Mouse (Mus musculus) heart, embryonic 11.5 days (tissue): Measurements from ENCODE around the gene Slc39a11. TPM values are rescaled to one million over a fixed set of nuclear protein-coding genes. Genes with fewer than 3 reads are reported as not detected.

ENCODE experiments used
- ATAC-seq: fragments of 200-750 bp; cut with Nextera tagmentation; replicated peaks from 2 replicates; pipeline ENCODE4 v1.8.0; 2017; ENCODE audit warnings: moderate library complexity; ENCODE audit not compliant: insufficient number of reproducible peaks, low FRiP score, low TSS enrichment
- H3K27ac ChIP-seq: fragments of 300-500 bp; sonication (generic); 2 replicates; pipeline ENCODE4 v1.5.1; 2014; ENCODE audit warnings: mild to moderate bottlenecking, low read depth, low read length
- H3K27me3 ChIP-seq: fragments of 300-500 bp; sonication (generic); 2 replicates; pipeline ENCODE4 v1.6.1; 2014; ENCODE audit warnings: mild to moderate bottlenecking, low read length, mixed read lengths; ENCODE audit not compliant: control insufficient read depth, insufficient read depth
- H3K36me3 ChIP-seq: fragments of 300-500 bp; sonication (generic); 2 replicates; pipeline ENCODE4 v1.6.1; 2014; ENCODE audit warnings: mild to moderate bottlenecking, low read length, moderate library complexity, mixed read lengths; ENCODE audit not compliant: control insufficient read depth, insufficient read depth
- H3K4me1 ChIP-seq: fragments of 300-500 bp; sonication (generic); 2 replicates; pipeline ENCODE4 v1.6.1; 2014; ENCODE audit warnings: low read length; ENCODE audit not compliant: control insufficient read depth, insufficient read depth
- H3K4me2 ChIP-seq: fragments of 300-500 bp; sonication (generic); 2 replicates; pipeline ENCODE4 v1.6.1; 2014; ENCODE audit warnings: mild to moderate bottlenecking, moderate library complexity
- H3K4me3 ChIP-seq: fragments of 300-500 bp; sonication (generic); 2 replicates; pipeline ENCODE4 v1.5.1; 2014; ENCODE audit warnings: low read depth, low read length
- H3K9ac ChIP-seq: fragments of 300-500 bp; sonication (generic); 2 replicates; pipeline ENCODE4 v1.6.1; 2014; ENCODE audit warnings: mild to moderate bottlenecking, low read depth, low read length, moderate library complexity
- H3K9me3 ChIP-seq: fragments of 300-500 bp; sonication (generic); replicated peaks from 2 replicates; pipeline ENCODE4 v1.6.1; 2016; ENCODE audit warnings: low read length; ENCODE audit not compliant: control insufficient read depth
- WGBS: fragments of 180-500 bp; shearing (Covaris S2); extraction: QIAGEN DNeasy Blood & Tissue Kit; methylation state at CpG from one replicate; pipeline ENCODE4 v1.1.7; 2014; ENCODE audit not compliant: insufficient replicate concordance; 5-methylcytosine and 5-hydroxymethylcytosine counted together
- polyA plus RNA-seq: library from polyadenylated mRNA; unstranded; fragments of >200 nt; fragmentation: Nextera tagmentation; extraction: Ambion mirVana; gene quantifications from 2 replicates; pipeline ENCODE4 v1.2.1, GENCODE M21; 2014

The Slc39a11 gene
- polyA plus RNA-seq, 1 experiment from 2014 or later, result 17.1 TPM

GRCm38 (mm10) chr11:113469919-113470785 is 179.7 kb downstream of the Slc39a11 start:
- Histone ChIP-seq H3K27ac (no peak overlapping the region), H3K4me2 (no peak overlapping the region), H3K4me3 (no peak overlapping the region), H3K36me3 (no peaks in the 10 kb centered on the region), H3K9me3 (no peaks in the 10 kb centered on the region), H3K4me1 (no peaks in the 10 kb centered on the region), H3K9ac (no peak overlapping the region), H3K27me3 (no peaks in the 10 kb centered on the region)
- ATAC-seq, result no peak
- WGBS, result 69% methylated on average over 17 of the region's 17 CpGs

- WGBS, result 70% methylated on average over 10 of the region's 10 CpGs
- Histone ChIP-seq H3K27ac (no peak overlapping the region), H3K4me3 (no peak overlapping the region), H3K9ac (no peak overlapping the region), H3K36me3 (no peaks in the 10 kb centered on the region), H3K27me3 (no peaks in the 10 kb centered on the region), H3K9me3 (no peaks in the 10 kb centered on the region), H3K4me2 (no peak overlapping the region), H3K4me1 (no peaks in the 10 kb centered on the region)
- ATAC-seq, result no peak
Observed at GRCm38 (mm10) chr11:113468016-113468415, 181.9 kb downstream of the Slc39a11 start.

GRCm38 (mm10) chr11:113467313-113467811 is 182.5 kb downstream of the Slc39a11 start:
- no peaks in the 10 kb centered on the region for H3K36me3 ChIP-seq
- H3K4me2 ChIP-seq, result no peak overlapping the region
- no peak overlapping the region for H3K27ac ChIP-seq
- no peak overlapping the region for H3K4me3 ChIP-seq
- H3K9ac ChIP-seq, result no peak overlapping the region
- H3K27me3 ChIP-seq, result no peaks in the 10 kb centered on the region
- H3K9me3 ChIP-seq, result no peaks in the 10 kb centered on the region
- 84% methylated on average over 12 of the region's 12 CpGs for WGBS
- H3K4me1 ChIP-seq, result no peaks in the 10 kb centered on the region
- ATAC-seq, result no peak

GRCm38 (mm10) chr11:113460118-113460517 is 189.8 kb downstream of the Slc39a11 start:
- Histone ChIP-seq H3K27me3 (no peaks in the 10 kb centered on the region), H3K9me3 (0 out of 2 replicates have a peak, but pooled peaks cover 4% of the 10 kb centered on the region), H3K4me3 (no peak overlapping the region), H3K4me2 (no peak overlapping the region), H3K27ac (no peak overlapping the region), H3K4me1 (no peaks in the 10 kb centered on the region), H3K9ac (no peak overlapping the region), H3K36me3 (no peaks in the 10 kb centered on the region)
- WGBS, result 82% methylated on average over 2 of the region's 2 CpGs
- ATAC-seq, result no peak

GRCm38 (mm10) chr11:113458582-113459210 is 191.2 kb downstream of the Slc39a11 start:
- H3K9me3 ChIP-seq, result 0 out of 2 replicates have a peak, but pooled peaks cover 4% of the 10 kb centered on the region
- H3K27ac ChIP-seq, result no peak overlapping the region
- H3K4me2 ChIP-seq, result no peak overlapping the region
- H3K4me1 ChIP-seq, result no peaks in the 10 kb centered on the region
- no peak for ATAC-seq
- no peak overlapping the region for H3K4me3 ChIP-seq
- no peaks in the 10 kb centered on the region for H3K36me3 ChIP-seq
- H3K27me3 ChIP-seq, result no peaks in the 10 kb centered on the region
- whole genome bisulfite sequencing, result 52% methylated on average over 15 of the region's 15 CpGs
- no peak overlapping the region for H3K9ac ChIP-seq

GRCm38 (mm10) chr11:113452861-113453568 is 196.9 kb downstream of the Slc39a11 start:
- no peaks in the 10 kb centered on the region for H3K36me3 ChIP-seq
- 0 out of 2 replicates have a peak, but pooled peaks cover 4% of the 10 kb centered on the region for H3K9me3 ChIP-seq
- 49% methylated on average over 16 of the region's 16 CpGs for WGBS
- peaks cover 3% of the 10 kb centered on the region; the same call in 1 of the 2 replicates for H3K4me1 ChIP-seq
- H3K27me3 ChIP-seq, result no peaks in the 10 kb centered on the region
- H3K27ac ChIP-seq, result no peak overlapping the region
- no peak overlapping the region for H3K4me2 ChIP-seq
- no peak overlapping the region for H3K9ac ChIP-seq
- ATAC-seq, result no peak
- no peak overlapping the region for H3K4me3 ChIP-seq

- no peak overlapping the region for H3K27ac ChIP-seq
- 62% methylated on average over 10 of the region's 10 CpGs for WGBS
- ATAC-seq, result no peak
- H3K27me3 ChIP-seq, result no peaks in the 10 kb centered on the region
- H3K4me1 ChIP-seq, result peaks cover 3% of the 10 kb centered on the region; the same call in 1 of the 2 replicates
- 0 out of 2 replicates have a peak, but pooled peaks cover 4% of the 10 kb centered on the region for H3K9me3 ChIP-seq
- no peak overlapping the region for H3K4me3 ChIP-seq
- no peak overlapping the region for H3K4me2 ChIP-seq
- H3K36me3 ChIP-seq, result no peaks in the 10 kb centered on the region
- no peak overlapping the region for H3K9ac ChIP-seq
Observed at GRCm38 (mm10) chr11:113451301-113451700, 198.6 kb downstream of the Slc39a11 start.

- no peak for ATAC-seq
- Histone ChIP-seq H3K9ac (no peak overlapping the region), H3K4me3 (no peak overlapping the region), H3K4me2 (no peak overlapping the region), H3K27me3 (no peaks in the 10 kb centered on the region), H3K36me3 (no peaks in the 10 kb centered on the region), H3K27ac (no peak overlapping the region), H3K4me1 (peaks cover 3% of the 10 kb centered on the region; the same call in 1 of the 2 replicates), H3K9me3 (no peaks in the 10 kb centered on the region)
- WGBS, result 89% methylated on average over 4 of the region's 4 CpGs
Observed at GRCm38 (mm10) chr11:113450665-113451064, 199.2 kb downstream of the Slc39a11 start.
